Mouse (Mus musculus) heart, embryonic 14.5 days (tissue): ENCODE data around the gene Atp2c1. TPM values are rescaled to one million over a fixed set of nuclear protein-coding genes. Genes with fewer than 3 reads are reported as not detected.

Experiments used
- ATAC-seq: fragments of 200-750 bp; cut with Nextera tagmentation; 2 replicates; pipeline ENCODE4 v1.8.0; 2017; ENCODE audit warnings: low read depth, moderate TSS enrichment; ENCODE audit not compliant: insufficient number of reproducible peaks, insufficient read depth, low FRiP score
- H3K27ac ChIP-seq, 2 experiments: fragments of 200-500 bp in 1 of 2; fragments of 300-500 bp in 1 of 2; sonication (generic) in 1 of 2; replicated peaks in 1 of 2; 2 replicates each; pipeline ENCODE4 v1.5.1; 2012 to 2014; ENCODE audit warnings: low read depth in 2 of 2, low read length in 2 of 2, control low read depth in 1 of 2, mild to moderate bottlenecking in 1 of 2, mixed read lengths in 1 of 2; ENCODE audit not compliant: control insufficient read depth in 1 of 2, insufficient read depth in 1 of 2
- H3K27me3 ChIP-seq: fragments of 300-500 bp; sonication (generic); 2 replicates; pipeline ENCODE4 v1.6.1; 2014; ENCODE audit warnings: mild to moderate bottlenecking, low read length, control low read depth; ENCODE audit not compliant: control insufficient read depth, insufficient read depth
- H3K36me3 ChIP-seq: fragments of 300-500 bp; sonication (generic); 2 replicates; pipeline ENCODE4 v1.6.1; 2014; ENCODE audit warnings: mild to moderate bottlenecking, control low read depth, low read length, mixed read lengths; ENCODE audit not compliant: control insufficient read depth, insufficient read depth
- H3K4me1 ChIP-seq, 2 experiments: fragments of 200-500 bp in 1 of 2; fragments of 300-500 bp in 1 of 2; sonication (generic) in 1 of 2; 2 replicates each; pipeline ENCODE4 v1.6.1; 2012 to 2014; ENCODE audit warnings: low read length in 2 of 2, control low read depth in 1 of 2, mixed read lengths in 1 of 2; ENCODE audit not compliant: control insufficient read depth in 2 of 2, insufficient read depth in 2 of 2
- H3K4me2 ChIP-seq: fragments of 300-500 bp; sonication (generic); 2 replicates; pipeline ENCODE4 v1.6.1; 2014; ENCODE audit warnings: mild to moderate bottlenecking, low read length
- H3K4me3 ChIP-seq, 2 experiments: fragments of 200-500 bp in 1 of 2; fragments of 300-500 bp in 1 of 2; sonication (generic) in 1 of 2; 2 replicates each; pipeline ENCODE4 v1.5.1; 2012 to 2014; ENCODE audit warnings: low read length in 2 of 2, mild to moderate bottlenecking in 2 of 2, control low read depth in 1 of 2, low read depth in 1 of 2, moderate library complexity in 1 of 2; ENCODE audit not compliant: control insufficient read depth in 1 of 2, insufficient read depth in 1 of 2
- H3K9ac ChIP-seq: fragments of 300-500 bp; sonication (generic); 2 replicates; pipeline ENCODE4 v1.6.1; 2014; ENCODE audit warnings: mild to moderate bottlenecking, low read length
- H3K9me3 ChIP-seq: fragments of 300-500 bp; sonication (generic); 2 replicates; pipeline ENCODE4 v1.6.1; 2016; ENCODE audit warnings: low read length, control low read depth; ENCODE audit not compliant: control insufficient read depth
- WGBS: fragments of 180-500 bp; shearing (Covaris S2); extraction: QIAGEN DNeasy Blood & Tissue Kit; methylation state at CpG from one replicate; pipeline ENCODE4 v1.1.7; 2014; 5-methylcytosine and 5-hydroxymethylcytosine counted together
- polyA plus RNA-seq: library from polyadenylated mRNA; unstranded; fragments of >200 nt; fragmentation: Nextera tagmentation; extraction: Ambion mirVana; gene quantifications from 2 replicates; pipeline ENCODE4 v1.2.1, GENCODE M21; 2014

Atp2c1 gene
- polyA plus RNA-seq = 53.4 and 62.8 TPM in 2 replicates

- 85% methylated on average over 12 of the region's 12 CpGs for WGBS
- H3K9ac ChIP-seq = no peak within 1 kb of the TSS
- ATAC-seq = no peak
- H3K9me3 ChIP-seq = no peaks in the 10 kb centered on the region
- H3K27ac ChIP-seq = no peak within 1 kb of the TSS
- H3K27me3 ChIP-seq = no peaks in the 10 kb centered on the region
- no peak within 1 kb of the TSS for H3K4me3 ChIP-seq
- H3K36me3 ChIP-seq = no peaks in the 10 kb centered on the region
- H3K4me2 ChIP-seq = no peak within 1 kb of the TSS
- H3K4me1 ChIP-seq = peaks cover 0 to 6% of the 10 kb centered on the region in 2 experiments; a peak in 2 of 4 replicates
Observed at GRCm38 (mm10) chr9:105527219-105527618, at the start of gene Atp2c1. Gene Atp2c1 (minus strand): TSS chr9:105527319.

- Histone ChIP-seq H3K9ac (no peak overlapping the region), H3K4me2 (no peak overlapping the region), H3K4me1 (peaks cover 0 to 4% of the 10 kb centered on the region in 2 experiments; a peak in 1 of 4 replicates), H3K27me3 (no peaks in the 10 kb centered on the region), H3K4me3 (no peak overlapping the region), H3K9me3 (no peaks in the 10 kb centered on the region), H3K36me3 (no peaks in the 10 kb centered on the region), H3K27ac (no peak overlapping the region)
- 85% methylated on average over 5 of the region's 5 CpGs for WGBS
- ATAC-seq = no peak
Observed at GRCm38 (mm10) chr9:105557452-105557851, 30.3 kb upstream of the Atp2c1 start.

DNA sequence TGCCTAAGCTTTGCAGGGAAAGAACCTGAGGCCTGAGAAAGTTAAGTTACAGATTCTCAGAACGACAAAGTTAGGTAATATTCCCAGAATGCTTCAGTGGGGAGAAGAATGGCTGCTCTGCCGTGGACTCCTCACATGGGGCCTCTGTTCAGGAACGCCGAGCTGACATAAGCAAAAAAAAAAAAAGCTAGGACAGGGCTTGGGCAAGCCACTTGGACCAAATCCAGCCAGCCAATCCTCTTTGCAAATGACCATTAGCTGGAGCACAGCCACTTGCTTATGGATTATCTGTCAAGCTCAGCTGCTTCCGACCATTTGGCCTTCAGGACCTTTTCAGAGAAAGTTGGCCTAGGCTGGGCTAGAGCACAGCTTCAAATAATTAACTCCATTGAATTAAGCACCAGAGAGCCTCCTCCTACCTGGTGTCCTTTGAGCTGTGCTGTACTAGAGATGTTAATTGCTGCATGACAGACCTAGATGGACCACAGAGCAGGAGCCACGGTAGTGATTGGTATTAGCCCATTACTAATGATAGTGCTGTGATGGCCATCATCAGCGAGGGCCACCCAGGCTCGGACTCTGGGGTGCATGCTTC lies 29.1 kb upstream of the Atp2c1 start:
- H3K27ac ChIP-seq = no peak overlapping the region
- H3K27me3 ChIP-seq = no peaks in the 10 kb centered on the region
- no peaks in the 10 kb centered on the region for H3K9me3 ChIP-seq
- H3K4me1 ChIP-seq = peaks cover 0 to 4% of the 10 kb centered on the region in 2 experiments; a peak in 1 of 4 replicates
- no peak overlapping the region for H3K4me3 ChIP-seq
- 64% methylated on average over 8 of the region's 8 CpGs for WGBS
- ATAC-seq = no peak
- H3K9ac ChIP-seq = no peak overlapping the region
- no peak overlapping the region for H3K4me2 ChIP-seq
- H3K36me3 ChIP-seq = no peaks in the 10 kb centered on the region

DNA sequence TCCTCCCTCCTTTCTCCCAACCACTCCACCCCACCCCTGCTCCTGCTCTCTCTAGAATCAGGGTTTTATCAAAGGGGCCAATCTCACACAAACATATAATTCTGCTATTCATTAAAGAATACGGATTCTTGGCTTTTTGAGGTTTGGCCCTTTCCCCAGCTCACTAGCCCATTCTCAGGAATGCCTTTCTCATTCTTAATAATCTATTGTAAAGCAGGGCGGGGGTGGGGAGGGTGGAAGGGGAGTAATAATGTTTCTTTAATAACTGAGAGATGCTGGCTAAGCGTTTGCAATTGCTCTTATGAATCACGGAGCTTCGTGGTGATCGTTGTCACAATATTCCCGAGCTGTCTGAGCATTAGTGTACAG lies 27.3 kb upstream of the Atp2c1 start:
- 71% methylated on average over 7 of the region's 7 CpGs for WGBS
- ATAC-seq = no peak
- Histone ChIP-seq H3K36me3 (no peaks in the 10 kb centered on the region), H3K9me3 (no peaks in the 10 kb centered on the region), H3K27me3 (no peaks in the 10 kb centered on the region), H3K27ac (no peak overlapping the region), H3K4me1 (peaks cover 3 to 4% of the 10 kb centered on the region in 2 experiments; a peak in 2 of 4 replicates), H3K4me2 (peak overlapping the region; percentile 53; the same call in 1 of the 2 replicates), H3K9ac (no peak overlapping the region), H3K4me3 (no peak overlapping the region)

DNA sequence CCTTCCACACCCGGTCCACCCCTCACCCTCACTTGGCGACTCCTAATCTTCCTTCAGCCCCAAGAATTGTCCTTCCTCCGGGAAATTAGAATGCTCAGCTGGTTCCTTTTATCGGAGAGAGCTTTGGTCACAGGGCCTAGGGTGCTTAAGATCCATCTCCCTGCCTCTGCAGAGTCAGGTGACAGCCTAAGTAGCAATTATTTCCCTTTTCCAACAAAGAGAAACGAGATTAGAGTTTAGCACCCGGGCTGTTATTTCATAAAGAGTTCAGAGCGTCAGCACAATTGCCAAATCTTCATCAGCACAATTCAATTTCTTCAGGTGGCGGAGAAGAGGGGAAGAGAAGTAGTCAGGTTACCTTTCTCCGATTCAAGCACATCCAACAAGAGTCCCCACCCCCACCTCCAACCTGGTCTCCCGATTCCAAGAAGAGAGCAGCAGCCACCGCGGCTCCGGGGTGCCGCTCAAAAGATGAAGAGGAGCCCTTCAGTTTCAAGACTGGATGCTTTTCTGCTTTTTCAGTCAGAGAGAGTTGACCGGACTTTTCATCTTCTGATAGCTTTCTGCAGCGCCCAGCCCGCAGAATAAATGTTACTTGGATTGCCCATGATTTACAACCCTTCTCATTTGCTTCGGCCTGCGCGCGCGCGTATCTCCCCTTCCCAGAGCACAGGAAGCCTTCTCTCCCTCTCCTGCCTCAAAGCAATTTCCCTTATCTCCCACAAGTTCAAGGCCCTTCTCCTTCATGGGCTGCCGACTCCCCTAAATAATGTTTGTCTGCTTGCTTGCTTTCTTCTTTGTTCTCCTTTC lies 26.7 kb upstream of the Atp2c1 start:
- no peak for ATAC-seq
- H3K9ac ChIP-seq = no peak overlapping the region
- H3K4me2 ChIP-seq = peak overlapping the region; percentile 53
- H3K4me1 ChIP-seq = peaks cover 6 to 9% of the 10 kb centered on the region in 2 experiments; a peak in 3 of 4 replicates
- 15% methylated on average over 24 of the region's 24 CpGs for WGBS
- peak overlapping the region; percentile 15; a peak in 3 of 4 replicates for H3K4me3 ChIP-seq
- no peak overlapping the region for H3K27ac ChIP-seq
- H3K36me3 ChIP-seq = no peaks in the 10 kb centered on the region
- no peaks in the 10 kb centered on the region for H3K27me3 ChIP-seq
- no peaks in the 10 kb centered on the region for H3K9me3 ChIP-seq

DNA sequence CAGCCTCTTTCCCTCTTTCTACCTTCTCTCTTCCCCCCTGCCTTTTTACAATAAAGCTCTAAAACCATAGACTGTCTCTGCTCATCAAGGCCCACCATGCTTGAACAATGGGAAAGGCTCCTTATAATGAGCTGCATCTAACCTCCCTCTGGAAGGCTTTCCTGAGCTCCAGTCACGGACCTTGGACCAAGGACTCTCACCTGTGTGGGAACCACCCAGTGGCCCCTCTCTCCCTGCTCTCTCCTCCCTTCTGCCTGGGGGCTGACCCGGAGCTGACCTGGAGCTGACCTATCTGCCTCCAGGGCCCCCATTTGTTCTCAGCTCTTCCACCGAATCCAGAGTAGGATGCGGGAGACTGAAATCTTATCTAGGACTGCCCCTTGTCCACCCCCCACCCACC lies 24.3 kb upstream of the Atp2c1 start:
- no peak for ATAC-seq
- WGBS = 31% methylated on average over 4 of the region's 4 CpGs

GRCm38 (mm10) chr9:105549096-105549495 lies 22.0 kb upstream of the Atp2c1 start:
- Histone ChIP-seq H3K36me3 (no peaks in the 10 kb centered on the region), H3K9me3 (no peaks in the 10 kb centered on the region), H3K27me3 (no peaks in the 10 kb centered on the region), H3K9ac (no peak overlapping the region), H3K4me2 (no peak overlapping the region), H3K4me1 (peaks cover 4 to 10% of the 10 kb centered on the region in 2 experiments; a peak in 3 of 4 replicates), H3K4me3 (no peak overlapping the region), H3K27ac (no peak overlapping the region)
- WGBS = 32% methylated on average over 6 of the region's 6 CpGs
- no peak for ATAC-seq

More for the DNA sequence above, 24.3 kb upstream of the Atp2c1 start:
- Histone ChIP-seq H3K27me3 (no peaks in the 10 kb centered on the region), H3K36me3 (no peaks in the 10 kb centered on the region), H3K4me2 (no peak overlapping the region), H3K27ac (no peak overlapping the region), H3K9ac (no peak overlapping the region), H3K4me1 (peaks cover 6 to 10% of the 10 kb centered on the region in 2 experiments; a peak in 3 of 4 replicates), H3K4me3 (no peak overlapping the region), H3K9me3 (no peaks in the 10 kb centered on the region)
